Mouse (Mus musculus) induced T-regulatory cell, adult 2 months (primary cell): ENCODE results near the gene Ppil3.

Experiments used
- DNase-seq: peaks from one replicate; pipeline ENCODE4 v3.0.0-alpha.2; 2012; ENCODE audit warnings: low read depth

The Ppil3 gene

GRCm38 (mm10) chr1:58409553-58410197 lies 35.6 kb downstream of the Ppil3 start:
- DNase-seq = peak; percentile 45

- no peak for DNase-seq
These were observed 37.1 kb downstream of the Ppil3 start for GRCm38 (mm10) chr1:58408141-58408540.

GRCm38 (mm10) chr1:58407321-58407720 lies 38.0 kb downstream of the Ppil3 start:
- no peak for DNase-seq

GRCm38 (mm10) chr1:58403745-58404144 lies 41.5 kb downstream of the Ppil3 start:
- DNase-seq = peak; percentile 24

- DNase-seq = peak; percentile 12
These were observed 43.9 kb downstream of the Ppil3 start for GRCm38 (mm10) chr1:58401396-58401795.

- DNase-seq = no peak
These were observed 47.6 kb downstream of the Ppil3 start for GRCm38 (mm10) chr1:58397731-58398130.

- peak; percentile 47 for DNase-seq
These were observed 49.1 kb downstream of the Ppil3 start for GRCm38 (mm10) chr1:58396179-58396578.

- peak; percentile 52 for DNase-seq
These were observed 49.9 kb downstream of the Ppil3 start for GRCm38 (mm10) chr1:58395341-58395740.

- peak; percentile 71 for DNase-seq
These were observed 51.7 kb downstream of the Ppil3 start for GRCm38 (mm10) chr1:58393284-58394195.

GRCm38 (mm10) chr1:58392652-58393283 lies 52.5 kb downstream of the Ppil3 start, which contains the start of gene Bzw1:
Gene Bzw1, plus strand, starts transcription at chr1:58392898.
- DNase-seq = peak; percentile 96

GRCm38 (mm10) chr1:58392268-58392651 lies 53.0 kb downstream of the Ppil3 start:
- no peak for DNase-seq

GRCm38 (mm10) chr1:58391421-58392267 lies 53.6 kb downstream of the Ppil3 start:
- no peak for DNase-seq

- DNase-seq = no peak
These were observed 62.6 kb downstream of the Ppil3 start for GRCm38 (mm10) chr1:58382586-58383281.
